Mouse (Mus musculus): Measurements from ENCODE around the gene Hacl1. TPM values are rescaled to one million over a fixed set of nuclear protein-coding genes. Genes with fewer than 3 reads are reported as not detected.

Hacl1 gene
- polyA plus RNA-seq, 1 experiment: 20.9 TPM

- Histone ChIP-seq H3K4me1 (ENCODE audit: control insufficient read depth, insufficient read depth, low read length) (no peaks in the 10 kb centered on the region), H3K27me3 (ENCODE audit: control insufficient read depth, insufficient read depth, low read length, poor library complexity, severe bottlenecking) (no peaks in the 10 kb centered on the region), H3K27ac (ENCODE audit: insufficient read depth, low read length) (no peak overlapping the region), H3K9ac (ENCODE audit: low read depth, poor library complexity, severe bottlenecking) (no peak overlapping the region), H3K9me3 (replicated peaks; ENCODE audit: control insufficient read depth, insufficient read depth, low read length, poor library complexity, severe bottlenecking) (no peaks in the 10 kb centered on the region), H3K36me3 (ENCODE audit: control insufficient read depth, insufficient read depth, low read length, poor library complexity, severe bottlenecking) (no peaks in the 10 kb centered on the region), H3K4me3 (ENCODE audit: low read depth, low read length) (no peak overlapping the region)
- TF ChIP-seq CTCF (IDR thresholded peaks at IDR 0.05; ENCODE audit: low read depth, low read length): no peak
These were observed 26.7 kb upstream of the Hacl1 start for GRCm38 (mm10) chr14:31667741-31668140.

GRCm38 (mm10) chr14:31666931-31667705, 26.0 kb upstream of the Hacl1 start:
- H3K27ac ChIP-seq (ENCODE audit: insufficient read depth, low read length): no peak overlapping the region
- H3K9ac ChIP-seq (ENCODE audit: low read depth, poor library complexity, severe bottlenecking): no peak overlapping the region
- H3K9me3 ChIP-seq (replicated peaks; ENCODE audit: control insufficient read depth, insufficient read depth, low read length, poor library complexity, severe bottlenecking): no peaks in the 10 kb centered on the region
- H3K36me3 ChIP-seq (ENCODE audit: control insufficient read depth, insufficient read depth, low read length, poor library complexity, severe bottlenecking): no peaks in the 10 kb centered on the region
- H3K4me3 ChIP-seq (ENCODE audit: low read depth, low read length): no peak overlapping the region
- no peak for TF ChIP-seq POLR2A (IDR thresholded peaks at IDR 0.05; ENCODE audit: insufficient read depth, low read length)
- TF ChIP-seq EP300 (IDR thresholded peaks at IDR 0.05; ENCODE audit: insufficient read depth, low read depth, low read length): no peak
- no peak for TF ChIP-seq CTCF (IDR thresholded peaks at IDR 0.05; ENCODE audit: low read depth, low read length)
- no peaks in the 10 kb centered on the region for H3K4me1 ChIP-seq (ENCODE audit: control insufficient read depth, insufficient read depth, low read length)
- H3K27me3 ChIP-seq (ENCODE audit: control insufficient read depth, insufficient read depth, low read length, poor library complexity, severe bottlenecking): no peaks in the 10 kb centered on the region

GRCm38 (mm10) chr14:31665566-31665940, 24.5 kb upstream of the Hacl1 start:
- no peak overlapping the region for H3K9ac ChIP-seq (ENCODE audit: low read depth, poor library complexity, severe bottlenecking)
- no peaks in the 10 kb centered on the region for H3K9me3 ChIP-seq (replicated peaks; ENCODE audit: control insufficient read depth, insufficient read depth, low read length, poor library complexity, severe bottlenecking)
- H3K27me3 ChIP-seq (ENCODE audit: control insufficient read depth, insufficient read depth, low read length, poor library complexity, severe bottlenecking): no peaks in the 10 kb centered on the region
- no peak overlapping the region for H3K4me3 ChIP-seq (ENCODE audit: low read depth, low read length)
- TF ChIP-seq CTCF (IDR thresholded peaks at IDR 0.05; ENCODE audit: low read depth, low read length) (no peak), POLR2A (IDR thresholded peaks at IDR 0.05; ENCODE audit: insufficient read depth, low read length) (no peak), EP300 (IDR thresholded peaks at IDR 0.05; ENCODE audit: insufficient read depth, low read depth, low read length) (no peak)
- no peak overlapping the region for H3K27ac ChIP-seq (ENCODE audit: insufficient read depth, low read length)
- no peaks in the 10 kb centered on the region for H3K4me1 ChIP-seq (ENCODE audit: control insufficient read depth, insufficient read depth, low read length)
- H3K36me3 ChIP-seq (ENCODE audit: control insufficient read depth, insufficient read depth, low read length, poor library complexity, severe bottlenecking): no peaks in the 10 kb centered on the region

GRCm38 (mm10) chr14:31664903-31665565, 23.9 kb upstream of the Hacl1 start:
- Histone ChIP-seq H3K27ac (ENCODE audit: insufficient read depth, low read length) (no peak overlapping the region), H3K27me3 (ENCODE audit: control insufficient read depth, insufficient read depth, low read length, poor library complexity, severe bottlenecking) (no peaks in the 10 kb centered on the region), H3K9ac (ENCODE audit: low read depth, poor library complexity, severe bottlenecking) (no peak overlapping the region), H3K4me1 (ENCODE audit: control insufficient read depth, insufficient read depth, low read length) (no peaks in the 10 kb centered on the region), H3K9me3 (replicated peaks; ENCODE audit: control insufficient read depth, insufficient read depth, low read length, poor library complexity, severe bottlenecking) (no peaks in the 10 kb centered on the region), H3K4me3 (ENCODE audit: low read depth, low read length) (no peak overlapping the region), H3K36me3 (ENCODE audit: control insufficient read depth, insufficient read depth, low read length, poor library complexity, severe bottlenecking) (no peaks in the 10 kb centered on the region)
- TF ChIP-seq EP300 (IDR thresholded peaks at IDR 0.05; ENCODE audit: insufficient read depth, low read depth, low read length) (no peak), CTCF (IDR thresholded peaks at IDR 0.05; ENCODE audit: low read depth, low read length) (no peak), POLR2A (IDR thresholded peaks at IDR 0.05; ENCODE audit: insufficient read depth, low read length) (no peak)

GRCm38 (mm10) chr14:31664100-31664902, 23.2 kb upstream of the Hacl1 start:
- Histone ChIP-seq H3K9me3 (replicated peaks; ENCODE audit: control insufficient read depth, insufficient read depth, low read length, poor library complexity, severe bottlenecking) (no peaks in the 10 kb centered on the region), H3K4me3 (ENCODE audit: low read depth, low read length) (no peak overlapping the region), H3K27ac (ENCODE audit: insufficient read depth, low read length) (no peak overlapping the region), H3K27me3 (ENCODE audit: control insufficient read depth, insufficient read depth, low read length, poor library complexity, severe bottlenecking) (no peaks in the 10 kb centered on the region), H3K9ac (ENCODE audit: low read depth, poor library complexity, severe bottlenecking) (no peak overlapping the region), H3K4me1 (ENCODE audit: control insufficient read depth, insufficient read depth, low read length) (no peaks in the 10 kb centered on the region), H3K36me3 (ENCODE audit: control insufficient read depth, insufficient read depth, low read length, poor library complexity, severe bottlenecking) (no peaks in the 10 kb centered on the region)
- no peak for TF ChIP-seq POLR2A (IDR thresholded peaks at IDR 0.05; ENCODE audit: insufficient read depth, low read length)
- TF ChIP-seq EP300 (IDR thresholded peaks at IDR 0.05; ENCODE audit: insufficient read depth, low read depth, low read length): no peak
- no peak for TF ChIP-seq CTCF (IDR thresholded peaks at IDR 0.05; ENCODE audit: low read depth, low read length)

All from ES-Bruce4 (cell line).